Mouse (Mus musculus) embryonic fibroblast, embryonic 13.5 days (primary cell): ENCODE results near the gene Kifc5b.

ENCODE experiments used
- CTCF ChIP-seq: IDR thresholded peaks from 2 replicates; pipeline ENCODE4 v1.5.1; 2011; ENCODE audit warnings: mild to moderate bottlenecking, control low read depth, low read length, moderate library complexity, borderline replicate concordance; ENCODE audit not compliant: insufficient read depth
- POLR2A ChIP-seq: IDR thresholded peaks from 2 replicates; pipeline ENCODE4 v1.6.1; 2011; ENCODE audit warnings: low read depth, mild to moderate bottlenecking, control low read depth, low read length, moderate library complexity

GRCm38 (mm10) chr17:26941841-26942570 lies 25.1 kb downstream of the Kifc5b start:
- TF ChIP-seq POLR2A (no peak), CTCF (no peak)
